Mouse (Mus musculus) megakaryocyte, embryonic 14.5 days (primary cell): Measurements from ENCODE around the gene Tgfa.

Source experiments
- FLI1 ChIP-seq: IDR thresholded peaks from 2 replicates; pipeline ENCODE4 v1.6.1; 2012; ENCODE audit warnings: low read length, inconsistent platforms, mixed read lengths
- GATA1 ChIP-seq: IDR thresholded peaks from 3 replicates; pipeline ENCODE4 v1.6.1; 2012; ENCODE audit warnings: mixed read lengths, low read length, inconsistent platforms, borderline replicate concordance

- no peak for TF ChIP-seq GATA1
- TF ChIP-seq FLI1, result no peak
Observed at GRCm38 (mm10) chr6:86296126-86296525, 101.1 kb downstream of the Tgfa start.
